Mouse (Mus musculus) right cerebral cortex, postnatal 4 days (tissue): ENCODE data around the gene Aldh1a2.

Source experiments
- DNase-seq: peaks from one replicate; pipeline ENCODE4 v3.0.0-alpha.2; 2022

Gene Aldh1a2

DNA sequence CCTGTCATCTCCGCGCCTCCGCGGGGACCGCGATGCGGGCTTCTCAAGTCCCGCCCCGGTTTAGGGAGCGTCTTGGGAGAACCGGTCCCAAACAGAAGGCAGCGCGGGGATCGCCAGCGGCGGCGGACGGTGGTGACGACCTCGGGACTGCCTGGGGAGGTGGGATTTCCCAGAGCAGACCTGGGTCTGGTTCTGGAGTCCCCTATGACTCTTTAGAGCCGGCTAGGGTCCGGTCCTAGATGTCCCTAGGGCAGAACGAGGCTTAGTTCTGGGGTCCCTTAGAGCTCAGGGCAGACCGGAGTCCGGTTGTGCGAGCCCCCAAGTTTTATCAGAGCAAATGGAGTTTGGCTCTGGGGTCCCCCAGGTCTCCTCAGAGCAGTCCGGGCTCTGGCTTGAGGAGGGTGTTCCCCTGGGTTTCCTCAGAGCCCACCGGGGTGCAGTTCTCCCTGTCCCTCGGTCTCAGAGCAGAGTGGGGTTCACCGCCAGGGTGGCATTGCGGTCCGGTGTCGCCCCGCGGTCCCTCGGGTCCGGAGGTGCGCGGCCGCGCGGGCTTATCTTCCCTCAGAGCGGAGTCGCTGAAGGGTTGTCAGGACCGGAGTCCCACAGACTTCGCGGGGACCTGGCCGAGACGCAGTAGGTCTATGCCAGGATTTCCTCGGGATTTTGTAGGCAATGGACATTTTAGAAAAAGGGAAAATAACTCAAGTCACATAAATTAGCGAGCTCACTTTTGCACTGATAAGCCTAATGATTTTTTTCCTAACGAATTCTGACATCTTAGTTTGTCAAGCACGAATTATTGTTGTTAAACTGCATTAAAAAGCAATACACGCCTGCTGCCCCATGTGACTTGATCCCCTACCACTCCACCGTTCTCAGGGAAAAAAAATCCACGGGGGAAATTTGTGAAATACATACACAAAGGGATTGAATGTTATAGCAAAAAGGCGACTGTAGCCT is 727 bp downstream of the Aldh1a2 start:
- DNase-seq: peak; percentile 13

DNA sequence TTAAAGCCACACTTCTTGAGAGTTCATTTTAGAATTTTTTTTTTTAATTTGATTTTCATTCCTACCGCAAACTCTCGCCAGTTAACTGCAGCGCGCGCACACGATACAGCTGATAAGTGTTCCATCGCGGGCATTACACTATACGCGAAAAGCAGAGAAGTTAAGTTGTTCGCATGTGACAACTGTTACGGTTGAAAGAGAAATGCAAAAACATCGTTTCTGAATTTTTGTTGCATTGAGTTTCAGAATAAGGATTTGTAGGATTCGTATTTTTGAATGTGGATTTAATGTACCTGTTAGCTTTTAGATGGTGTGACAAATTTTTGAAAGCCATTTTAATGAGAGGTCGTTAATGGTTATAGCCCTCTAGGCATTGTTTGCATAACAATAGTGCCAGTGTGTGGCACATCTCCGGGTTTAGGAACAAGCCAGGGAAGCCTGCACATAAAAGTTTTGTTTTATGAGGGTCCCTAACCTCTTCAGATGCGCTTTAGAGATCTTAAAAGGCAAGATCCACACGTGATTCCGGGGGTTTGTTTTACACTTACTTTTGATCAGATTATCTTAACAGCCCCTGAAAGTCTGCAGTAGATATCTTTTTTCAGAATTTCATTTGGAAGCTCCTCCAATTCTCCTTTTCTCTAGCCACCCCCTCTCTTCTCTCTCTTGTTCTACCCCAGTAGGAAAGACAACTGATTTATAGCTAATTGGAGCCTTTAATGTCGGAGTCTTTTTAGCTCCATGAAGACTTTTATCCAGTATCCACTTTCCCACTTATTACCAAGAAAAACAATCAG is 1.6 kb downstream of the Aldh1a2 start:
- peak; percentile 11 for DNase-seq

DNA sequence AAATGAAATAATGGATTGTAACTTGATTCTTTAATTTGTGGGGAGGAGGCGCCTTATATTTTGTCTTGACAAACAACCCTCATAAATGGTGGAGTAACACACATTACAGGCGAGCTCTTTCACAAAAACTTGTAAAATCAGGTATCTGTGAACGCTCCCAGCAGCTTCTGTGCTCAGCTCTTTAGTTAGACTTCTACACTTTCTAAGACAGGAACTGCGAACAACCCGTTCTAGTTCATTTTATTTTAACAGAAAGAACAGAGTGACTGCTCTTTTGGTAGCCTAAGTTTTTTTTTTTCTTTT is 2.2 kb downstream of the Aldh1a2 start:
- DNase-seq: no peak

DNA sequence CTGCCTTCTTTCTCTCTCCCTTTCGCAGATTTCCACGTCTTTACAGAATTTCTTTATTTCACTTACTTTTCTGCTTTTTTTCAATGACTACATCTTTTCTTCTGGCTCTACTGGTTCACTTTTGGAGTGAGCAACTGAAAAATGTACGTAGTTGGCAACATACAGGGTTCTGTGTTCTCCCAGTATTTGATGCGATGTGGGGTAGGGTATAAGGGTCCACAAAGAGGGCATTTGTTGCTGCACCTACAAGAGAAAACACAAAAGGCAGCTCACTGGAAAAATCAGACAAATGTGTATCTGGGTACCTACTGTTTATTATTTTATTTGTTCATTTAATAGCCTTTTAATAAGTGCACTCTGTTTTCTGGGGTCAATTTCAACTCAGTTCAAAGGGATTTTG is 3.6 kb downstream of the Aldh1a2 start:
- no peak for DNase-seq

DNA sequence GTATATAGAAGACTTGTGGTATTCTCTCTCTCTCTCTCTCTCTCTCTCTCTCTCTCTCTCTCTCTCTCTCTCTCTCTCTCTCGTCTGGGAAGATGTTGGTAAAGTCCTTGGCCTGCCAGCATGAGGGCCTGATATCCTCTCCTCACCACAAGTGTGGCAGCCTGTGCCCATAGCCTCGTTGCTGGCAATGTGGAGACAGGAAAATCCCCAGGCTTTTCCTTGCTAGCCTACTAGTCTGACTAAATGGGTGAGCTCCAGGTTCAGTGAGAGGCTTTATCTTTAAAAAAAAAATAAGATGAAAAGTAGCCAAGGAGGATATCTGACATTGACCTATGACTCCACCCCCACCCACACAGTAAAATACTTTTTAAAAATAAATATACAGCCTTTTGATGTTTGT is 4.8 kb downstream of the Aldh1a2 start:
- DNase-seq: no peak

DNA sequence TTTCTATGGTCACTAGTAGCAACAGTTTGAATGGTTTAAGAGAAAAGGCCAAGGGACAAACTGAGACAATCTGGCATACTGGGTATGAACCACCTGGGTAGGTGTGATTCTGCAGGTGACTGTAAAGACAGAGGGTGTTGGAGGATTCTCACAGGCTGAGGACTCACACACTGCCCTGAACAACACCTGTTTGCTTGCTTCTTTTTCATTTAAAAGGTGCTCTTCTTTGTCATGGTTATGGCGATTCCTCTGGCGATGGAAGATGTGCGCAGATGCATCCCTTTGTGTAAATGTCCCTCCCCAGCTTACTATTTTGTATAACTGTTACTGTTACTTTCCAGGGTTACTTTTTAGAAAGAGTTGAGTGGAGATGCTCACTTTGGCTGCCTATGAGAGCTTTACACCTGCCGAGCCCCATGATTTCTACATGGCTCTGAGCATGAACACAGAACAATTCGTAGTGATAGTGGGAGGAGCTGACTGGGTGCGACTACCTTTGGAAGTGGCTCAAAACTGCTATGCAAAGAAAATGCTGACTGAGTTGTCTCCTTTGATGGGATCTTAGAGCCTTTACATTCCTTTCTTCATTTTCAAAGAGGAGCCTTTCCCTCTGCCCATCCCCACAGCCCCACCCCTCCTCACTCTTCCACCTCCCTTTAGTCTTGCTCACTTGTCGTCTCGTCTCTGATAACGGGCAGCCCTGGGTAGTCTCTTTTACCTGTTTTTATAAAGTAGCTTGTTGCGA is 11.8 kb downstream of the Aldh1a2 start:
- no peak for DNase-seq

DNA sequence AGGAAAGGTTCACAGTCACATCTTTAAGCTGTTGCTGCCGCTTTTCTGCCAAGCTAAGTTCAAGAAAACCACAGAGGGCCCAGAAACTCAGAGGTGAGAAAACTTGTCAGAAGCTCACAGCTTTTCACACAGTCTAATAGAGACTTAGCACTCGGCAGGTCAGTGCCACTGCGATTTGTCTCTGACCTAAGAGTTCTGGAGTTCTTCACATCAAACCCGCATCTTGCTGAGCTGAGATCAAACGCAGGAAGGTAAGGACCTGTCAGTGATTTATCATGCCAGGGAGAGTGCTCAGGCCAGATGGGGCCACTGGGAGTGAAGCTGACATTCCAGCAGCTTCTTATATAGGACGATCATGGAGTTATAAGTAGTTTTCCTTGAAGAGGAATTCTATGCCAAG is 14.4 kb downstream of the Aldh1a2 start:
- DNase-seq: no peak

DNA sequence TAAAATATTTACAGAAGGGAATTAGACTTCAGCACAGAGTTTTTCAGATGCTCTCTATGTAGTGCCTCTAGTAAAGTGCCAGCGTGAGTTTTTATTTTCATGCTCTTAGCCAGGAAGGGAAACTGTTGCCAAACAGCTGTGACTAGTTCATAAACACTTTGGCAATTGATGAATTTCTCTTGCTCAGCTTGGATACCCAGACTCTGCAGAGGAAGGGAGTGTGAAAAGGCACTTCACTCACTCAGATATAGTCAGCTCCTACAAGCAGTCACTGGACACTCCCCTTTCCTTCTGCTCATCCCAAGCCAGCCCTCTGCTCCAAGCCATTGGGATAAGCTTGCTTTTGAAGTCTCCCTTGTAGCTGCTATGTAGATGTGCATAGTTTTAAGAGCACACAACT is 21.0 kb downstream of the Aldh1a2 start:
- DNase-seq: no peak

DNA sequence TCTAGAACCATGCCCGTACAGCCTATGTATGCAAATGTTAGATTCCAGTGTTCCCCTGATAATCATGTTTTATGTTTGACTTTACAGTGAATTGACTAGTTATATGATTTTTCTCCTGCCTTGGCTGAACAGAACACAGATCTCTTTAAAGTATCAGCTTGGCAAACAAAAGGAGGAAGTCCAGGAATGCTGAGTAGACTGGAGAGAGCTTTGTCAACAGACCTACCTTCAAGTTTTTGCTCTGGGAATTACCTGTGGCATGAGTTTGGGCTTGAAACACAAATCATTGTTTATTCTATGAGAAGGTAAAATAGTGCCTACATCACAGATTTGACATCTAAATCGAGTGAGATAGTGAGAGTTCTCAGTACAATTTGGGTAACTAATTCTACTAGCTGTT is 24.3 kb downstream of the Aldh1a2 start:
- no peak for DNase-seq

DNA sequence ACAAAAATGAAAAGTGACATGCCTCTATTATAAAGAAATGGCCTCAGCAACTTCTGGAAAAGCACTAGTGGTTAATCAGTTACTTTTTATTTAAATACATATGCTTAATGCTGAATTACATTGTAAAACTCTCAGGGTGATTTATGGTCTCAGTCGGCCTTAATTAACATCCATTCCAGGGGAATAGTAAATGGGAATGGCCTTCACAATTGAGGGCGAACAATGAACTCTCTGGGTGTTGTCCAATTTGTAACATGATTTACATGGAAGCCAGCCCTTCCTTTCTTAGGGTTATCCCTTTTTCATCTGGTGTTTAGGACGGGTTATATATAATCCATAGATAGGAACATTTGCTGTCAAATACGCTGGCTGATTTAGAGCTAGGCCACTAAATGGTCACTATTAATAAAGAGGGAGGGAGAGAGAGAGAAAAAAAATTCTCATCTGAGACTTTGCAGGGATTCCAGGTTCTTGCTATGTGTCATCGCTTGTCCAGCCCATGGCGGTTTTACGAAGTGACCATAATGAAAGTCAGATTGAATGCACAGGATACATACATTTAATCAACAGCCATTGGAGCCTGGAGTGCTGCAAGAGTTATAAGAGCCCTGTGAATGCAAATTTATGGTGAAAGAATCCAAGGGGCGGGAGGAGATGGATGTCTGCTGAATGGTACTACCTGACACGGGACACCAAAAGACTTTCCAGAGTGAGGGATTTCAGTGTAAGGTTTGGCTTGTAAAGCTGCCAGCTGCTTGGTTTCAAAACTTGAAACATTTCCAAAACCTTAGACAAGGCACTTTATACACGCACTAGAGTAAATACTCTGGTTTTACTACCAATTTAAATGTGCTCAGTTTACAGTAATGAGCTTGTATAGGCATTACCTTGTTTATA is 26.2 kb downstream of the Aldh1a2 start:
- no peak for DNase-seq

DNA sequence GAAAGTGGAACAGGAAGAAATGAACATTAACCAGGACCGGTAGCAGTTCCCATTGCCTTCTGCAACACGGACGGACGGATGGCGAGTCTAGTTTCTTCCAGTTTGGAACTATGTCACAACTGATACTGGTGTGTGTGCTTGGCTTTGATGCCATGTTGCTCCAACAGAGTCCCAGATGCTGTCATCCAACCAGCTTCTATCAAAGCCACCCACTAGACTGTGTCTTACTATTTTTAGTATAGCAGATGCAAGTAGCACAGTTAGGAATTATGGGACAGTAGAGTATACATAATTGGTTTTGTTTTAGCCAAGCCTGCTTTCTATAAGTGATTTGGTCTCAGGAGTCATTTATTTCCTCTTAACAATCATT is 26.8 kb downstream of the Aldh1a2 start:
- no peak for DNase-seq

DNA sequence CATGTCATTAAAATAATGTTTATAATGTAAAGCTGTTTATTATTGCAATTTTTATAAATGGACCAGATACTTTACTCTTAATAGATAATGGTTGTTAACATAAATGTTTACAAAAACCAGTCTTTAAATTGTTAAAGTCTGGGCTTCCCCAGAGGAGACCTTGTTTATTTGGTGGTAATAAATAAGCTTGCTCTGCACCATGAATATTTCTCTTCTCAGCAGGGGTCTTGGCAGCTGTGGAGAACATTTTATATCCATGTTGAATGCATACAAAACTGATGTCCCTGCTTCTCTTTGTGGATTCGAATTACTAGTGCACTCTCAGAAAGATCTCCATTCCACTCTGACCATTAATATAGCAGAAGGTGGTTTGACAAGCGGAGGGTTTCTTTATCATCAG is 38.8 kb downstream of the Aldh1a2 start:
- no peak for DNase-seq

DNA sequence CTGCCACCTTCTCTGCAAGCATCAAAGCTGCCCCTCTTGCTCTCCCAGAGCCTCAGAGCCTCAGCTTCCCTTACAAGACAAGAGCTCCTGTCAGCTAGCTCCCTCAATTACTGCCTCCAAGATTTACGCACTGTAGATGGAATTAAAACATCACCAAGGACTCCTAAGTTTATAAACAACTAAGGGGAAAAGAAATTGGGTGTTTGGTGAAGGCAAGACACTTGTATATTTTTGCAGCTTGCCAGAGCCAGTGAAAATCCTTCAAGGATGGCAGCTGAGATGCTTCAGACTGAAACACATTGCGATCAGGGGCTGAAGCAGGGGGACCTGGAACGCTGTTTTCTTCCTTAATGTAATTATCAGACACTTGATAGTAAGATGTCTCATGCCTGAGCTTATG is 47.1 kb downstream of the Aldh1a2 start:
- DNase-seq: no peak

DNA sequence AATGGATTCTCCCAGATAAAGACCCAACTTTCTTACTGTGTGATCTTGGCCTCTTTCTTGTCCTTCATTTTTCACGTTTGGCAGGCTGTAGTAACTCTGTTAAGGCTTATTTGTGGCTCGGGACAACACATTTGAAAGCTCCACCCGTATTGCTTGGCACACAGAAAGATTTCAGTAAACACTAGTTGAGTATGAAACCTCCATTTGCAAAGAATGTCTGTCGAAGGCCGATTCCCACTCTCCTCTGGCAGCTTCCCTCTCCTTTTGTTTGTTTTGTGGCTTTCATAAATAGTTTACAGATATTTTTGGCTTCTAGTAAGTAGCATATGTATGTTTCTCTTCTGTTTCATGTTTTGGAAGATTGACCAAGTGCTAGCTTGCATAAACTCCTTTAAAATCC is 54.1 kb downstream of the Aldh1a2 start:
- no peak for DNase-seq

DNA sequence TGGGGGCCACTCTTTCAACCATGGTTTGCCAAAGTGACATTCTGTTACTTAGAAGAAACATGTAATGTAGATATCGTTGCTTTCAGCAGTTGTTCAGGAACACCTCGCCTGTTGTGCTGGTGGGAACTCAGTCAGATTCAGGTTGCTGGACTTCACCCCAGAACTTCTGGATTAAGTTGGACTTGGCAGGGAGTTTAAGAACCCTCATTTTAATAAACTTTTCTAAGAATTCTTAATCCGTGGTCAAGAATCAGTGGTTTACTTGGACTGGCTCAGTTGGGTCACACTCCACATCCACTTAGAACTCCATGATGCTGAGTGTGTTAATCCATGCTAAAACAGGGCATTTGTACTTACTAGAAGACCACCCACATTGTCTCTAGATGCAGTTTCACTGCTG is 54.6 kb downstream of the Aldh1a2 start:
- no peak for DNase-seq

DNA sequence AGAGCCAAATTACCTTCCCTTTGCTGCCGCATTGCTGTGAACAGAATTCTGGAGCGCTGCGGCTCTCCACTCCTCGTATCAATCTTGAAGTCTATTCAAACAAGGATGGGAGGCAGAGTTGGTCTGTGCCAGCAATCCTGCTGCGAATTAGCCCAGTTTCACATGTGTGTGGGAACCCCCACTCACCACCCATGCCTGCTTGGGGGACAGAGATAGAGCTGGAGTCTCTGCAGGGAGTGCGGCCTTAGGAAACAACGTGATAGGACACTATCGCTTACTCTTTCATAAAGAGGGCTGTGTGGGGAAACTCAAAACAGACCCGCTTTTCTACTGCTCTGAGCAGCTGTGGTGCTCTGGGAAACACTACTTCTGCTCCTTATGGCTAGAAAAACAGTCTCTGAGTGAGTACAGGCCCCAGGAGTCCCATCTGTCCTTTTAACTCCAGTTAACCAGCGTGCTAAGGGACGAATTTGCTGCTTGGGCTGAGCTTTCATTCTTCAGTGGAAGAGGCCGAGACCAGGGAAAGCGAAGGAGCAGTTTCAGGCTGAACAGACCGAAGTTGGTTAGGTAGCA is 60.6 kb downstream of the Aldh1a2 start:
- DNase-seq: peak; percentile 5

DNA sequence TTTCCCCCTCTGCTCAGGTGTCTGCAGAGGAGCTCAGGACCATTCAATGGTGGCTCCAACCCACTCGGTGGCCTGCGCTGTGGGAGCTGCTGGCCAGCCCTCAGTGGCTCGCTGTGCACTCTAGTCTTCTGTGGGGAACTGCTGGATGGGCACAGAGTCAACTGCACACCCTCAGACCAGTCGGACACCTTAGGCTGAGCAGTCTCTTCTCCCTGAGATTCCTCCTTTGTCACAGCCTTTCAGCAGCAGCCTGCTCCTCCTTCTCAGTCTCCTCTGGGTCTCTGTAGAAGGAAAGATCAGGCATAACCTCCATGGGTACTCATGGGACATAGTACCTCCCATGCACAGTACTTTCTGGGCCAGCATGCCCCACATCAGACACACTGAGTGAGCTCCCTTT is 63.2 kb downstream of the Aldh1a2 start:
- DNase-seq: no peak

DNA sequence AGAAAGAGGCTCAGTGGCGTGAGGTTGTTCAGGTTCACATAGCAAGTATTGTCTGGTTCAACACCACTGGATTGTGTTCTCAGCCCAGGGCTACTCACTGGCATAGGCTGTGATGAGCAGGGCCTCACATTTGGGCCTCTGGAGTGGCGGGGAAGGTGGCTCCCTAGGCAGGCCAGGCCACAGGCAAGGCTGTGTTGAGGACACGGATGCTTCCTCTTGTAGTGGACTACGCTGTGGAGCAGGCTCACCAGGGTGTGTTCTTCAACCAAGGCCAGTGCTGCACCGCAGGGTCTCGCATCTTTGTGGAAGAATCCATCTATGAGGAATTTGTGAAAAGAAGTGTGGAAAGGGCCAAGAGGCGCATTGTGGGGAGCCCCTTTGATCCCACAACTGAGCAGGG is 67.6 kb downstream of the Aldh1a2 start:
- DNase-seq: no peak

DNA sequence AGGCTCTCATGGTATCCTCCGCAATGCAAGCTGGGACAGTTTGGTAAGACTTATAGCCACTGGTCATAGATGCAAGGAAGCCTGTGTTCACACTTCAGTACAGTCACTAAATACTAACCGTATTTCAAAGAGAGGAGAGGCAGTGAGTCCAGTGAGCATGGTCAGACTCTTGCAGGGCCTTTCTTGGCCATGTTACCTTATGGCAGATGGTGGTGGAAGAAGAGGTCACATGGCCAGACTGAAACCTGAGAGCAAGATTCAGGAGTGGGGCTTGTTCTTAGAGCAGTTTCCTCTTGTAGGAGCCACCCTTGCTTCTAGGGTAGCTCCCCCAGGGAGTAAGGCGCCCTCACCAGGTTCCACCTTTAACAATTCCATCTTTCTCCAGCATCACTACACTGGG is 69.6 kb downstream of the Aldh1a2 start:
- DNase-seq: no peak

DNA sequence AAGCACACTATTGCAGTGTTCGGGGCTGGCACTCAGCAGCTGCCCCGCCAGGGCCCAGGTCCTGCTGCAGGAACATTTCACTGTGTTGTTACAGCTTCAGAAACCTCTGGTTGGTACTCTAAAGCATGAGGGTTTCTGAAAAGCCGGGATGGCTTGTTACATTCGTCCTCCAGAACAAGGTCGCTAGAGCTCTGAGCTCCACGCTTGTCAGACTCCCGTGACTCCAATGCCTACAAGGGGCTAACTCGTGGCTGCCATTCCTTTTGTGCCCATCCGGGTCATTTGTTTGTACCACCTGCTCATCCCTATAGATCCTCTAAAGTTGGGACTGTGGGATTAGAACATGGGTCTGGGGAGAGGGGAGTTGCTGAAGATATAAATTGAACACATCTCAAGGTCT is 70.8 kb downstream of the Aldh1a2 start:
- no peak for DNase-seq

DNA sequence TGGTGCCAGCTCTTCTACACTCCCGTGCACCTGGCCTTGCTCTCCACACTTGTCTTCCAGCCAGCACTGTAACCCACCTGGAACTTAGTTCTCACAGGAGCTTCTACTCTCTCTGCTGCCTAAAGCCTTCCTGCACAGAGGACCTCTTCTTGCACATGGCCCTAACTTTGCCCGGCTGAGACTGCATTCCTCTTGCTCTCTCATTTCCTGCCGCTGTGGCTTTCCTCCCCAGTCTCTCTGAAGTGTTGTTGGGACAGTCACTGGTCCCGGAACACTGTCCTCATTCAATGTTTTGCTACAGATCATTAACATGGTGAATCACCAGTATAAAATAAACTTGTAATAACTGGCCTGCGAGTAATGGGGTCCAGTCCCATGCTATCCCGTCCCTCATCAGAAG is 73.1 kb downstream of the Aldh1a2 start:
- no peak for DNase-seq

DNA sequence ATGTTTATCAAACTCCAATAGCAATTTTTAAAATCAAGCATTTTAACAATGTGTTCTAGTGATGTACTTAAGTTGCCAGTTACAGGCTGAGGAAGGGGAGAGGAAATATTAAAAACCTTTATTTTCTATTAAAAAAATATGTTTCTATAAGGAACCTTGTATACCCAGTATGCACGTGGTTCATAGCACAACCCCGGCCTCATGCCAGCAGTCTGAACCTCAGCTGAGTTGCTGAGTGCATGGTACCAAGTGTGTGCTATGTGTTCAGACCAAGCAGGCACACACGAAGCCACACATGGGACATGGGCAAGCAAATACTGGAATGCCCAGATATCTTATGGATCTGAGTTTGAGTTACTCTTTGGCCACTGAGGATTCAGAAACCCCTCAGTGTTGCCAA is 74.2 kb downstream of the Aldh1a2 start:
- DNase-seq: no peak
